Mouse (Mus musculus) urinary bladder, adult 18-20 months (tissue): ENCODE data around the gene Shroom3.
A peak's percentile ranks its signal among the peaks of the same experiment; 100 is the strongest.

Experiments
- DNase-seq, 2 experiments: peaks; one replicate each; pipeline ENCODE4 v3.0.0; 2022; ENCODE audit warnings: low spot score in 2 of 2, mixed read lengths in 2 of 2

Gene Shroom3

GRCm38 (mm10) chr5:92808503-92809415 is 125.5 kb downstream of the Shroom3 start:
- peak; percentile 59 to 73 for DNase-seq

GRCm38 (mm10) chr5:92809416-92809750 is 126.1 kb downstream of the Shroom3 start:
- DNase-seq, result no peak

DNA sequence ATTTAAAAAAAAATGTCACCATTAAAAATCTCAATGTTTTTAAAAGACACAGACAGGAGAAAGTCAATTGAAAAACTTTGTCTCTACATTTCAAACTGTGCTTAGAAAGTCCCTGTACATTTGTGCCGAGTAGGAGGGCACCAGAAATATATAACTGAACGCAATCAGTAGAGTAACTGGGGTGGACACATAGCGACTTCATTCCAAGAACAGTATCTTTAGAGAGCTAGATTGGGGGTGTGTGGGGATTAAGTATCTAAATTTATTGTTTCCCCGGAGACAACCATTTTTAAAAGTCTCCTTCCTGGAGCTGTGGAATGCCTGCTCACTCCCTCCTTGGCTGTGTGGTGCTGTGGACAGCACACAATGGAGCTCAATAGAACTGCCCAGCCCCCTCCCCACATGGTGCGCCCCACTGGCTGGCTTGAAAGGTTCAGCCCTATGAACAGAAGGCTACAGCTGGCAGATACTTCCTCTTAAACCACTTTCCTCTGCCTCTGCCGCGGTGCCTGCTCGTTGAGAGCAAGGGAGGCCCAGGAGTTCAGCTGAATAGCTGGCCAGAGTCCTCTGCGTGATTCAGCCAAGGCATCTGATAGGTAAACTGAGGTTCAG is 127.8 kb downstream of the Shroom3 start:
- DNase-seq, result no peak

DNA sequence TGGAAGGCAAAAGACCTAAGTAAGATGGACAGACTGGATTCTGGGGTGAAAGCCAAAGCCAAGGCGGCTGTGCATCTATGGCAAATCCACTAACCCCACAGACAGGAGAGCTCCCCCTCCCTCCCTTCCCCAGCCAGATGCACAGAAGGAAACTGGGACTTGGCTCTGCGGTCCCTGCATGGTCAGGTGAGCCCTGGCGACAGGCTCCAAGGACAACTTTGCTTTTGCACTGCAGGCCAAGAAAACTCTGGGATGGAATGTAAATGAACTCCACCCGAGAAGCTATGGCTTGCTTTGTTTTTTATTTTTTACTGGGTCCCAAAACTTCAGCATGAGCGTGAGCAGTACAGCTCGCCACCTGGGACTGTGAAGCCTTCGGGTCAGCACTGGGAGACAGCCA is 128.5 kb downstream of the Shroom3 start:
- no peak for DNase-seq

- DNase-seq, result no peak
These were observed 129.7 kb downstream of the Shroom3 start for GRCm38 (mm10) chr5:92812936-92813335.

DNA sequence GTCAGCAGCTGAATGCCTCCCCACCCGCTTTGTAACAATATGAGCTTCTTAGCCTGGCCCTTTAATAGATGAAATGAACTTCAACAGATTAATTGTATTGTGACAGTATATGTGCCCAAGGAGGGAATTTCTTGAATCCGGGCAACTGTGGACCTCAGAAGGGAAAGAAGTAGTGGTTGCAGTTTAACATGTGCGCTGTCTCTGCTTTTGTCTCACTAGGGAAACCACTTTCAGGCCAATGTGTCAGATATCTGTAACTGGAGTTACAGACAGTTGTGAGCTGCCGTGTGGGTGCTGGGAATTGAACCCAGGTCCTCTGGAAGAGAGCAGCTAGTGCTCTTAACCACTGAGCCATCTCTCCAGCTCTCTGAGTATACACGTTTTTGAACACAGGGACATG is 130.3 kb downstream of the Shroom3 start:
- DNase-seq, result no peak

- no peak for DNase-seq
These were observed 131.4 kb downstream of the Shroom3 start for GRCm38 (mm10) chr5:92814621-92815020.

GRCm38 (mm10) chr5:92817122-92817822 is 134.0 kb downstream of the Shroom3 start:
- DNase-seq, result no peak

- no peak for DNase-seq
These were observed 138.1 kb downstream of the Shroom3 start for GRCm38 (mm10) chr5:92821370-92821769.

DNA sequence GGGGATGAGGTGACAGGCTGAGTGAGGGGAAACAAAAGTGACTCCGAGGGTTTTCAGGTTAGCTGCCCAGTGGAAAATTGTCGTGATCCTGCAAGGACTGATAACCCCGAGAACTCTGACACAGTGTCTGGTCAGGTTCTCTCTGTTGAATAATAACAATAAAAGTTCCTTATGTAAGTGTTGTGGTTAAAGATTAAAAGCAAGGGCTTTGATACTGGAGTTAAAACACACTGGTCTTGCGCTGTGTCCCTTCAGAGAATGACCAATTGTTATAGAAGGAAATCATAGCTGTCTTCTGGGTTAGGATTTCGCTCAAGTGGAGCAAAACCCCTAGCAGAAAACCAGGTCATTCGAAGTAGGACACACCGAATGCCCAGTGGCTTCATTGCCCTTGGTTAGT is 140.3 kb downstream of the Shroom3 start:
- no peak for DNase-seq

- DNase-seq, result no peak
These were observed 141.2 kb downstream of the Shroom3 start for GRCm38 (mm10) chr5:92824304-92825009.

- no peak for DNase-seq
These were observed 147.2 kb downstream of the Shroom3 start for GRCm38 (mm10) chr5:92830391-92830790.

DNA sequence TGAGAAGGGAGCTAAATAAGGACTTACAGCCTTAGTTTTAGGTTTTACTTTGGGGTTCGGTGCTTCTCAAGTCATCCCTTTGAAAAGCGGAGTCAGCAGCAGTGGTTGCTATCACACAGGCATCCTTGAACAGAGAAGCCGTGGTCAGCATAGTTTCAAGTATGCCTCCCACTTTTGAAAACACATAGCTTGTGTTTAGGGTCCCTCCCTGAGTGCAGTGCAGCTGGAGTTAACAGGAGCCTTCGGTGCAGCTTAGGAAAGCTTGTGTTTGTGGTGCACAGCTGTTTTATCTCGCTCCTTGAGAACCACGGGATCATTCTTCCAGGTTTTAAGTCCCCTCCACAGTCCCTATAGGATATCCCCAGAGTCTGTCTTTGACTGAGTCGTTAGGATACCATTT is 151.3 kb downstream of the Shroom3 start:
- DNase-seq, result no peak

- DNase-seq, result no peak
These were observed 154.1 kb downstream of the Shroom3 start for GRCm38 (mm10) chr5:92837311-92837710.

GRCm38 (mm10) chr5:92838351-92838784 is 155.1 kb downstream of the Shroom3 start:
- DNase-seq, result no peak

DNA sequence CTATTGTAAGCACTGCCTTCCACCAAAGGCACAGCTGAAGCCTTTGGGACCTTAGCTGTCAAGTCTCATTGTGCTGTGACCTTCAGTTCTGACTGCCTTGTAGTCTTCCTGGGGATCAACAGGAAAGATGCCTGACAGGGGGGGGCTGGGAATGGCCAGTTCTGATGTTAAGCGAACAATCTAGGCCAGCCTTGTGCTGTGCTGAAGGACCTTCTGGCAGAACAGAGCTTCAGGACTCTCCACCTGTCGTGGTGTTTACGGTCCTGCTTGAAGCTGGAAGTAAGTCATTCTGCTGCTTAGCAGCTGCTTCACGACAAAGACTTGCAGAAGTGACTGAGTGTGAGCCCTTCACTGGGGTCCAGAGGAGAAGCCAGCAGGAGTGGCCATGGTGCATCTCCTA is 156.1 kb downstream of the Shroom3 start:
- DNase-seq, result no peak

DNA sequence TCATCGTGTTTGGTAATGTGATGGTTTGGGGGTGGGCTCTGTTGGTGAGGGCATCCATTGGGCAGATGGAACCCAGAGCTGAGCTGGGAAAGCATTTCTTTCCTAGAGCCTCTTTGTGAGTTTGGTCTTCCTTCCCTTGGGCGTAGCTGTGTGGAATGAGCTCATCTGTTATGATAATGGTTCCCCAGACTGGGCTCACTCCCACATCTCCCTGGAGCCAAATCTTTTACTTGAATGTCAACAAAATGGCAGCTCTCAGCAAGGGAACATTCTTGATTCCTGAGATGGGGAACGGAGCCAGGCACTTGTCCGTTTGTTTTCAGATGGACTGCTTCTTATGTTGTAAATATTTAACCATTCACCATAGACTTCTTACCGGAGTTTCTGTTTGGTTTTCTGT is 158.2 kb downstream of the Shroom3 start:
- DNase-seq, result peak in 1 of 2 experiments; percentile 22

DNA sequence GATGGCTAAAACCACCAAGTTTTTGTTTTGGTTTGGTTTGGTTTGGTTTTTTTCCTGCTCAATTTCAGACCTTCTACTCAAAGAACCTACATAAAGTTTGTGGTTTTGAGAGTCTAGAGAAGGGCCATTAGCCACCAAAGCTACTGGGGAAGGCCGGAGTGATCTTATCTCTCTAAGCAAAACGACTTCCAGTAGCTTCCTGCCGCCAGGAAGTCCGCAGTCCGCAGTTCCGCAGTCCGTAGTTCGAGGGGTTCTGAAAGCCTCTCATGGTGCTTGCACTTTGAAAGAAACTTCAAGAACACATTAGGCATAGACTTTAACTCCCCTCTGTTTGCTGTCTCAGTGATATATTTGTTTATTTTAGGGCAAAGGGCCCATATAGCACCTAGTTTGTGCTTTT is 159.2 kb downstream of the Shroom3 start:
- no peak for DNase-seq

GRCm38 (mm10) chr5:92842881-92843280 is 159.6 kb downstream of the Shroom3 start:
- no peak for DNase-seq

DNA sequence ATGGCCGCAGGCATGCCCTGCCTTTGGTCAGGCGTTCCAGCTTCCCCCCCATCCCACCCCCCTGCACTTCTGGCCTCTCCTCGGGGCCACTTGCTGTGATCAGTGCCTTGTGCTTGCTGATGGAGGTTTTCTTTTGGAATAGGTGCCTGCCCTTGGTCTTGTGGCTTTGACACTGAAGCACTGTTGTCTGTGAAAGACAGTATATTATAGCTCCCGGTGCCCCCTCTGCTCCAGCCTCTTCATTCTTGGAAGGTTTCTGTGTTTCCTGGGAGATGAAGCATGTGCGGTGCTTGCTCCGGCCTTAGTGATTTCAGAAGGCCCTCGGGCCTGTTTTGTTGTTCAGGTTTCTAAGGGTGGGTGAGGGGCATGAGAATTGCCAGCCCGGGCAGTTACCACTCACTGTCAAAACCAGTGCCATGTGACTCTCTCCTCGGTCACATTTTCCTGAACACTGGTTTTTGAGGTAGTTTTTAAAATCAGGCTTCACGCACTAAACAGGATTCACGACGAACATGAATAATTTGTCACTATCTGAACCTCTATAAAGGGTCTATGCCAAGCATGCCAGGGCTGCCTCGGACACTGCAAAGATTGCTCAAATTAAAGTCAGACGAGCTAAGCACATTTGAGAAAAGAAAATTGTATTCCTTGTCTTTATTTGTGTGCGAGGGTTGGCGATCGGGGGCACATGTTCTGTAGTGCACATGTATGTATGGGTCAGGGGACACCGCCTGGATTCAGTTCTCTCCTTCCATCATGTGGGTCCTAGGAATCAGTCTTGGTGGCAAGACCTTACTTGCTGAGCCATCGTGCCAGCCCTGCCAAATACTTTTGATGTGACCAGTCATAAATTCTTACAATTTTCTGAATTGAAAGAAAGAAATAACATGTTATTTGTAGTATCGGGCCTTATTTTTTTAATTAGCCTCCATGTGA is 160.9 kb downstream of the Shroom3 start:
- DNase-seq, result no peak

DNA sequence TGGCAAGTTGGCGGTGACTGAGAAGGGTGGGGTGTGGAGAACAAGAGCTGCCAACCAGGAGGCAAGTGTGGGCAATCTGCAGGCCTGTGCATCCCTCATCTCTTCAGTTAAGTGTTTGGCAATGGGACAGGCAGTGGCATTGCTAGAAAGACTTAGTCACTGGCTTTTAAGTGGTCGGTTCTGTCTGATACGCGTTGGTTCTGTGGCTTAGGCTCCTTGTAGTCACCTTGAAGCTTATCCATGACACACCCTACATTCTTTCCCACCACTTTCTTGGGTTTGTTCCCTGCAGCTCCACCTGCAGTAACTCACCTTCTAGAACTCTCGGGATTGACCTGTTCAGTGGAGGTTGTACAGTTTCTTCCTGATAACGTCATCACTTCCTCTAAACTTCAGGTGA is 166.5 kb downstream of the Shroom3 start:
- DNase-seq, result no peak
